Mouse (Mus musculus) megakaryocyte, embryonic 14.5 days (primary cell): ENCODE measurements around the gene Mrtfa.

ENCODE experiments used
- FLI1 ChIP-seq: IDR thresholded peaks from 2 replicates; pipeline ENCODE4 v1.6.1; 2012; ENCODE audit warnings: low read length, inconsistent platforms, mixed read lengths
- GATA1 ChIP-seq: IDR thresholded peaks from 3 replicates; pipeline ENCODE4 v1.6.1; 2012; ENCODE audit warnings: mixed read lengths, low read length, inconsistent platforms, borderline replicate concordance

GRCm38 (mm10) chr15:80975666-80976065 lies 214.9 kb downstream of the Mrtfa start:
- TF ChIP-seq GATA1, result no peak
- no peak for TF ChIP-seq FLI1
